Mouse (Mus musculus): ENCODE measurements around the gene Cbfa2t2. TPM values are rescaled to one million over a fixed set of nuclear protein-coding genes. Genes with fewer than 3 reads are reported as not detected.

Cbfa2t2 gene
- total RNA-seq, 4 experiments from 2014 or later: 46.3 to 57.2 (median 52.1) TPM

- DNase-seq (ENCODE audit: low spot score in 2 of 2): no peak
Measured at GRCm38 (mm10) chr2:154425522-154425921, 10.8 kb upstream of the Cbfa2t2 start.

- no peak for DNase-seq (ENCODE audit: low spot score in 2 of 2)
Measured at GRCm38 (mm10) chr2:154426188-154426904, 9.9 kb upstream of the Cbfa2t2 start.

GRCm38 (mm10) chr2:154426905-154427852 lies 9.1 kb upstream of the Cbfa2t2 start:
- no peak for DNase-seq (ENCODE audit: low spot score in 2 of 2)

- no peak for DNase-seq (ENCODE audit: low spot score in 2 of 2)
Measured at GRCm38 (mm10) chr2:154427853-154428360, 8.4 kb upstream of the Cbfa2t2 start.

GRCm38 (mm10) chr2:154430566-154430965 lies 5.7 kb upstream of the Cbfa2t2 start:
- DNase-seq (ENCODE audit: low spot score in 2 of 2): no peak

GRCm38 (mm10) chr2:154432696-154433095 lies 3.6 kb upstream of the Cbfa2t2 start:
- no peak for DNase-seq (ENCODE audit: low spot score in 2 of 2)

- DNase-seq (ENCODE audit: low spot score in 2 of 2): no peak
Measured at GRCm38 (mm10) chr2:154433391-154433790, 2.9 kb upstream of the Cbfa2t2 start.

GRCm38 (mm10) chr2:154434690-154435089 lies 1.6 kb upstream of the Cbfa2t2 start:
- no peak for DNase-seq (ENCODE audit: low spot score in 2 of 2)

GRCm38 (mm10) chr2:154436076-154436457 lies 214 bp upstream of the Cbfa2t2 start:
- peak; percentile 87 to 98 for DNase-seq (ENCODE audit: low spot score in 2 of 2)

- no peak for DNase-seq (ENCODE audit: low spot score in 2 of 2)
Measured at GRCm38 (mm10) chr2:154437191-154437527, 878 bp downstream of the Cbfa2t2 start.

- no peak for DNase-seq (ENCODE audit: low spot score in 2 of 2)
Measured at GRCm38 (mm10) chr2:154440453-154440852, 4.2 kb downstream of the Cbfa2t2 start.

GRCm38 (mm10) chr2:154447821-154448220 lies 11.5 kb downstream of the Cbfa2t2 start:
- DNase-seq (ENCODE audit: low spot score in 2 of 2): no peak

GRCm38 (mm10) chr2:154448633-154449032 lies 12.4 kb downstream of the Cbfa2t2 start:
- no peak for DNase-seq (ENCODE audit: low spot score in 2 of 2)

- DNase-seq (ENCODE audit: low spot score in 2 of 2): no peak
Measured at GRCm38 (mm10) chr2:154452951-154453350, 16.7 kb downstream of the Cbfa2t2 start.

GRCm38 (mm10) chr2:154454099-154454498 lies 17.8 kb downstream of the Cbfa2t2 start:
- no peak for DNase-seq (ENCODE audit: low spot score in 2 of 2)

GRCm38 (mm10) chr2:154454605-154455004 lies 18.3 kb downstream of the Cbfa2t2 start:
- DNase-seq (ENCODE audit: low spot score in 2 of 2): no peak

- DNase-seq (ENCODE audit: low spot score in 2 of 2): peak in 1 of 2 experiments; percentile 66
Measured at GRCm38 (mm10) chr2:154455776-154456175, 19.5 kb downstream of the Cbfa2t2 start.

- no peak for DNase-seq (ENCODE audit: low spot score in 2 of 2)
Measured at GRCm38 (mm10) chr2:154456621-154457020, 20.3 kb downstream of the Cbfa2t2 start.

- no peak for DNase-seq (ENCODE audit: low spot score in 2 of 2)
Measured at GRCm38 (mm10) chr2:154459262-154459661, 23.0 kb downstream of the Cbfa2t2 start.

- no peak for DNase-seq (ENCODE audit: low spot score in 2 of 2)
Measured at GRCm38 (mm10) chr2:154459851-154460250, 23.6 kb downstream of the Cbfa2t2 start.

GRCm38 (mm10) chr2:154463621-154464198 lies 27.4 kb downstream of the Cbfa2t2 start:
- peak in 1 of 2 experiments; percentile 46 for DNase-seq (ENCODE audit: low spot score in 2 of 2)

GRCm38 (mm10) chr2:154465914-154466335 lies 29.6 kb downstream of the Cbfa2t2 start:
- DNase-seq (ENCODE audit: low spot score in 2 of 2): no peak

All from left cerebral cortex, adult 8-10 months (tissue).